Mouse (Mus musculus) adrenal gland, adult 2 months (tissue): ENCODE data around the gene Pde3b. TPM values are rescaled to one million over a fixed set of nuclear protein-coding genes. Genes with fewer than 3 reads are reported as not detected.
A peak's percentile ranks its signal among the peaks of the same experiment; 100 is the strongest.
"Not testable (repeated sequence)": the region's sequence is repeated elsewhere in the genome, so short reads cannot be mapped to it uniquely, and the experiment has no call there.

Experiments
- DNase-seq: peaks from one replicate; pipeline ENCODE4 v3.0.0; 2021
- long read RNA-seq: library from polyadenylated mRNA; stranded (forward); transcript quantifications from one replicate; pipeline ENCODE4 v2.0.0, GENCODE M21; 2021
- polyA plus RNA-seq: library from polyadenylated mRNA; depleted of rRNA; stranded (reverse); fragments of >200 nt; gene quantifications from 2 replicates; pipeline ENCODE4 v1.2.3, GENCODE M21; 2012; rRNA removed
- total RNA-seq, 2 experiments: library from RNA; stranded (reverse); gene quantifications; 2 replicates each; pipeline ENCODE4 v1.2.3; 2021

The Pde3b gene
- total RNA-seq (10 to 100 TPM; 46.7 to 74.0 TPM), polyA plus RNA-seq (9.4 and 31.7 TPM in 2 replicates)
- long read RNA-seq, full-length matches to known transcripts = 11 of 29 reads
- long read RNA-seq, partial matches to known transcripts = 15 of 29 reads
- long read RNA-seq, other reads (novel, unspliced or antisense) = 3 of 29 reads

DNA sequence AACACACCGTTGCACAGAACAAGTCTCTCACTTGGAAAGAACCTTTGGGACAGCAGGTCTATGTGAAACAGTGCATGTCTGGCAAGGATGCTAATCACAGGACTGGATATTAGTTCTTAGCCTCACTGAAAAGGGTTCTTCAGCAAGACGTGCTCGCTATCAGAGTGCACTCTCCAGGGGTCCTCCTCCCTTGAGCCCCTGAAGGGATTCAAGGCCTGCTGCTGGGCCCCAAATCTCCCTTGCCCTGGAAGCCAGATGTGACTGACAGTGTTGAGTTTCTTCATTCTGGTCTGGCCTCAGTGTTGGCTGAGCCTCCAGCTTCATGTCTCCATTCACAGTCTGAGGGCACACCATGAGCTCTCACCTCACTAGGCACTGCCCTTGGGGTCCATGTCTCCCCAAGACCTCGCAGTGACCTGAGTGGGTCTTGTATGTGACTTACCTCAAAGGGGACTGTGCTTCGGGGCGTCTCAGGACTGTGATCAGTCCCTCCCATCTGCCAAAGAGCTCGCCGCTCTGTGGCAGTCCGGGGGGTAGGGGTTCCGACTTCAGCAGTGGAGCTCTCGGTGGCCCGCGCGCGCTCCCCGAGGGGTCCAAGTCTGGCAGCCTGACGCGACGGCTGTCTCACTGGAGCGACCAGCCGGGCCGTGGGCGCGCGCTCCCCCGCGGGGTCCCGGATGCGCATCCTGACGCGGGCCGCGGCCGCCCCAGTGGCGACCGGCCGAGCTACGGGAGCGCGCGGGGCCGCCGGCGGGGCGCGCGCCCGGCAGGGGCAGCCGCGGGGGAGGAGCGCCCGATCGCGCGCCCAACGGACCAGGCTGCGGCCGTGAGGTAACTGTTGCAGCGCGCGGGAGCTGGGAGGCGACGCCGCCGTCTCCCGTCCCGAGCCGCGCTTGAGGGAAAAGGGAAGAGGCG, at the start of gene Pde3b:
Gene Pde3b (plus strand): TSS at position 861 of the 915 bp plus-strand sequence.
- DNase-seq = peak; percentile 81

DNA sequence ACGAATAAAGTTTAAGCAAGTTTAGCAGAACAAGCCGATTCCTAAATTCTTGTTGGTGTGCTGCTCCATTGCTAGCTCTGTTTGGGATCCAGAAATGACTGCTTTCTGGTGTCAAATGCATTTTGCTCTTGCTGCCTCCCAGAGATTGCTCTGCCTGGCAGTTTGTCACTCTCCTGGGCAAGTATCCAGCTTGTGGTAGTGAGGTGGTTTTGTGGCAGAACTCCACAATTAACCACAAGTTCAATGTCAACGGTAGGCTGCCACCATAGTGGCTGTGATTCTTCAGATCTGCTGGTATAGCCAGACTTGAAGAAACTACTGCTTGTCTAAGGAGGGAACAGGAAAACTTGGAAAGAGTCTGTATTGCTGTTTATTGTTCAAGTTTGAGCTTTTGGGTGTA, 13.0 kb upstream of the Pde3b start:
- peak; percentile 52 for DNase-seq

DNA sequence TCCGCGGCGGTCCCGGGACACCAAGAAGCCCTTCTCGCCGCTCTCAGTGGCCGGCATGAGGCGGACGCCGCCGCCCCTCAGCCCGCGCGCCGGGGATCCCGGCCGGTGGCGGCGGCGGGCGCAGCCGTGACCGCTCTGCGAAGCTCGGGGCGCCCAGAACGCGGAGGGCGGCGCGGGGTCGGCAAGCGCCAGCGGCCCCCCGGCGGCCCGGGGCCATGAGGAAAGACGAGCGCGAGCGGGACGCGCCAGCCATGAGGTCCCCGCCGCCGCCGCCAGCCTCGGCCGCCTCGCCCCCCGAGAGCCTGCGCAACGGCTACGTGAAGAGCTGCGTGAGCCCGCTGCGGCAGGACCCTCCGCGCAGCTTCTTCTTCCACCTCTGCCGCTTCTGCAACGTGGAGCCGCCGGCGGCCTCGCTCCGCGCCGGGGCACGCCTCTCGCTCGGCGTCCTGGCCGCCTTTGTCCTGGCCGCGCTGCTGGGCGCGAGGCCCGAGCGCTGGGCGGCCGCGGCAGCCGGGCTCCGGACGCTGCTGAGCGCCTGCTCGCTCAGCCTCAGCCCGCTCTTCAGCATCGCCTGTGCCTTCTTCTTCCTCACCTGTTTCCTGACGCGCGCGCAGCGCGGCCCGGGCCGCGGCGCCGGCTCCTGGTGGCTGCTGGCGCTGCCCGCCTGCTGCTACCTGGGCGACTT, 397 bp downstream of the Pde3b start:
- DNase-seq = peak; percentile 59

DNA sequence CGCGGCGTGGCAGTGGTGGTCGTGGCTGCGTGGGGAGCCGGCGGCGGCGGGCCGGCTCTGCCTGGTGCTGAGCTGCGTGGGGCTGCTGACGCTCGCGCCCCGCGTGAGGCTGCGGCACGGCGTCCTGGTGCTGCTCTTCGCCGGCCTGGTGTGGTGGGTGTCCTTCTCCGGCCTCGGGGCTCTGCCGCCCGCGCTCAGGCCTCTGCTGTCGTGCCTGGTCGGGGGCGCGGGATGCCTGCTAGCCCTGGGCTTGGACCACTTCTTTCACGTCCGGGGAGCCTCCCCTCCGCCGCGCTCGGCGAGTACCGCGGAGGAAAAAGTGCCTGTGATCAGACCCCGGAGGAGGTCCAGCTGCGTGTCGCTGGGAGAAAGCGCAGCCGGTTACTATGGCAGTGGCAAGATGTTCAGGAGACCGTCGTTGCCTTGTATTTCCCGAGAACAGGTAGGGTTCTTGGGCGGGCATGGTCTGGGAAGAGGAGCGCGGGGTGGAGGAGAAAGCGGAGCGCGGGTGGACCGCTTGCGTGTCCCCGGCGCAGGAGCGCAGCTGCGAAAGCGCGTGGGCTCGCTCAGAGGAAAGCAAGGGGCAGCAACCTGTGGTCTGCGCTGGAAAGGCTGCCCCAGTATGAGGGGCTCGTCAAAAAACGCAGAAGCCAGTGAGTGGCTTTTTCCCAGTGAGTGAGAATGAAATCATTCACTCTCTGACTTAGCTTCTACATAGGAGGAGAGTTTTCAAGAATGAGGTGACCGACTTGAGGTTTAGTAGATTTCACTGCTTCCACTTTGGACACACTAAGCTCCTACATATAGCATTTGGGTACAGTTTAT, 1.2 kb downstream of the Pde3b start:
- peak; percentile 39 for DNase-seq

DNA sequence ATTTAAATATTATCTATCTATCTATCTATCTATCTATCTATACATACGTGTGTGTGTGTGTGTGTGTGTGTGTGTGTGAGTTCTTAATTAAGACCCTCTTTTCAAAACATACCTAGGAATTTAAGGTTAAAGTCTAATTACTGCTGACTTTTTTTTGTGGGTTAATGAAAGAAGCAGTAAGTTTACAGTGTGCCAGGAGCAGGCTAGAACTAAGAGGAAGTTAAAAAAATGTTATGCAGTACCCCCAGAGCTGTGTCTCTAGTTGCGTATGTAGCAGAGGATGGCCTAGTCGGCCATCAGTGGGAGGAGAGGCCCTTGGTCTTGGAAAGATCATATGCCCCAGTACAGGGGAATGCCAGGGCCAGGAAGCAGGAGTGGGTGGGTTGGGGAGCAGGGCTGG, 4.2 kb downstream of the Pde3b start:
- DNase-seq = not testable (repeated sequence)

DNA sequence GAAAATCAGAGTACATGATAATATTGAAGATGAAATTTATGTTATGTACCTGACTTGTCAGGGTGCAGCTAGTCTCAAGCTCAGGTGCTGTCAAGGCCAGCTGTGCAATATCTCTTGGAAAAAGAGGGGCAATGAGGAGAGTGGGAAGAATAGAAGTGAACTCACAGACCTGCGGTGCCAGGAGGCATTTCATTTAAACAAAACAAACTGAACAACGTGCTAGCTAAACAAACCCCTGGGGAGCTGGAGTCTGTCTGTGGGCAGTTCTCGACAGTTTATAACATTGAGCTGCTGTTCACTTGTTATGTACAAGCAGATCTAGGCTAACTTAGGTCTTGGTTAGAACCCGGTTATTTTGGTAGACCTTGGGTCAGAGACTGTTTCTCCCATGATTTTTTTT, 5.8 kb downstream of the Pde3b start:
- no peak for DNase-seq

DNA sequence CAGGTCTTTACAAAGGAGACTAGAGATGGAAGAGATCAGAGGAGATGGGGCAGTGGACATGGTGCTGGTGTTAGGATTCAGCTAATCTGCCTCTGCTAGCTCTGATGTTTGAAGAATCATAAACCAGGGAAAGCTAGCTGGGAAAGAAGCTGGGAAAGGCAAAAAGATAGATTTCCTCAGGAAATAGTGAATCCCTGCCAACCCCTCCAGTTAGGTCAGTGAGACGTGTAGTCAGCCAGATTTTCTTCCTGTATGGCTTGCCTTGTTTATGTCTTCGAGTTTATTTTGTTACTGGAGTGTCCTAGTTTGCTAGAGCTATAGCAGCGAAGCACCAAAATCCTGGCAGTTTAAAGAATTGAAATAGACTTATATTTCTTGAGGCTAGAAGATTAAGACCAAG, 7.1 kb downstream of the Pde3b start:
- DNase-seq = no peak

DNA sequence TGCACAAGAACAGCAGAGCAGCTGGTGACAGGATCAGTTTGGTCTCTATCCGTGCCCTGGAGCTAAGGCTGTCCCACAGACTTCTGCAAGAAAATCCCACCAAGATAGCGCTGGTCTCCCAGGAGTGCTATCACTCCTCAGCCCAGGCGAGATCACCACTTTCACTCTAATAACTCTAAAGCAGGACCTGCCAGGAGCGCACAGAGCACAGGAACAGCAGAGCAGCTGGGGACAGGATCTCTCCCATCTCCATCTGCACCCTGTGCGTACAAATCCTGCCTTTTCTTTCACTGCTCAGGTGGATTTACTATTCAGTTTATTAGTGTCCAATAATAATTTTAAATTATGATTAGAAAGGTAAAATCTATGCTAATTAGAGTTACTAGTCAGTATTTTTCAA, 14.7 kb downstream of the Pde3b start:
- no peak for DNase-seq

DNA sequence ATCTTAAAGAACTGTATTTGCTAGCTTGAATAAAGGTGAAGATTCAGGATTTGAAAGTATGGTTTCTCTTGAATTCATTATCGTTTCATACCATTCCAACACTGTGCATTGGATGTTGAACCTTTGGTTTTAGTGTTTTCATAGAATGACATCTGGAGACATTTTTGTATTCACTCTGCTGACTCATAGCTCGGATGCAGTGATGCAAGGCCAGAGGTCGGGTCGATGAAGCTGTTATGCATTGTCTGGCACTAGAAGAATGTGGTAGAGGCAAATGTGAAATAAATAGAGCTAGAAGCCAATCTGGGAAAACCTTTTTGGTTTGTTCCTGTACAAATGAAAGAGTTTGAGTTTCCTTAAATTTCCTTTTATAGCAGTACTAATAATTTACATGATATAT, 16.9 kb downstream of the Pde3b start:
- DNase-seq = no peak

DNA sequence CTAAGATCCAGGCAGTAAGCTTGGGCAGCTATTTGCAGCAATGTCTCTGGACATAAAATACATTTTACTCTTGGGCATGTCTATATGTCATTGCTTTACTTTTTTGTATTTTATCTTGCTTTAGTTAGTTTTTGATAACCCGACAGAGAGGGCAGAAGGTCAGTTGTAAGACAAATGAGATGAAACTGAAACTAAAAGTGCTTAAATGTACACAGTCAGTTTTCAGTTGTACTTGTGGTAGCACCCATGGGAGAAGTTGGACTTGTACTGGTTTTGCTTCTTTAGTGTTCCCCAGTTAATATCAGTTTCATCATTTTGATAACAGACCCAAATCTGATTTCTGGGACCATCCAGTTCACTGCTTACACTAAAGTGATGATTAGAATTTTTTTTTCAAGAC, 24.6 kb downstream of the Pde3b start:
- DNase-seq = no peak

DNA sequence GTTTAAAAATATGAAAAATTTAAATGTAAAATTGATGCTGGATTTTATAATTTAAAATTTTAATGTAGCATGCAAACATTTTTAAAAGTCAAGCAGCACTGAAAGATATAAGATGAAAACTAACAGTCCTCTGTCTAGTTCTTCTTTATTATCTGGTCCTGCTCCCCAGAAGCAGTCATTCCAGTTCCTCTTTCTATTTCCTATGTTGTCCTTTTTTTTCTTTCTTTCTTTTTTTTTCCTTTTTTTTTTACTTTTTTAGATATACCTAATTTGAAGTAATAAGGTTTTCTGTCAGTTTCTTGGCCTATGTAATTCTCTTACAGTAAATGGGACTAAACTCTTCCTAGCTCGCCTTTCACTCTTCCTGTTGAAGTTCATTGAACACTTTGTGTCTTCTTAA, 25.4 kb downstream of the Pde3b start:
- DNase-seq = no peak

DNA sequence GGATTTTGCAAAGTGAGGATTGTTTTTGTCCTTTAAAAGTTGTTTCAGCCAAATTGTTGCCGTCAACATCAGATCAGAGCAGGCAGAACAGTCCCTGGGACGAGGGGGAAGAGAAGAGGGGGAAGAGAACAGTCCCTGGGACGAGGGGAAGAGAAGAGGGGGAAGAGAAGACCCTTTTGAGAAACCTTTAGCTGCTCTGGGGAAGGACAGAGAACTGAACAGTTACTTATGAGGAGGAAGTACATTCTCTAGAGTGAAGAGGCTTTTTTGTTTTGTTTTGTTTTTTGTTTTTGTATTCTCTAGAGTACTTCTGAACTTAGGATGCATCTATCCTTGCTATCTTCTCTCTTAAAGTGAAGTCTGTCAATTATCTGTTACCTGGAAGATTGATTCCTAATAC, 37.8 kb downstream of the Pde3b start:
- no peak for DNase-seq

DNA sequence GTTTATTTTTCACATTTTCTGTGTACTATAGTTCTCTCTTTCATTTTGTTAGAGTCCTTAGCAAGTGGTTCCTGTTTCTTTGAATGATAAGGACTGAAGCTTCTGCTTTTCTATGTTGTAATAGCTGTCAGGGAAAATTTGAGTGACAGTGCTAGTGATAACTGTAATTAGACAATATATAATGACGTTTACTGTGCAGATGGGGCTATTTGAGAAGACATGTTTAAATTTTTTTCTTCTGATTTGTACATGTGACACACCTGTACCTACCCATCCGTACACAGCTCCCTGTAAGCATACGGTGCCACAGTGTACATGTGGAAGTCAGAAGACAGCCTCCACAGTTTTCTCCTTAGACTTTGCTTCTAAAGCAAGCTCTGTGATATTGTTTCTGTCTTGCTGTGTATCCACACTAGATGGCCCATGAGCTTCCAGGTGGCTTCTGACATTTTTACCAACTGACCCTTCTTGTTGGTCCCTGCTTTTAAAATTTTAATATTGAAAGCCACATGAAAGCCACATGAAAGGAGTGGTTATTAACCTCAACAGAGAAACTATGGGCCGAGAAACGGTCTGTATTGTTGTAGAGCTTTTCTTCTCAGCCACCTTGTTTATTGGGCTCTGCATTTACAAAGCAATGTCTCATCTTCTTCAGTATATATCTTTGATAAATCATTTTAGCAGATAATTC, 38.4 kb downstream of the Pde3b start:
- no peak for DNase-seq

DNA sequence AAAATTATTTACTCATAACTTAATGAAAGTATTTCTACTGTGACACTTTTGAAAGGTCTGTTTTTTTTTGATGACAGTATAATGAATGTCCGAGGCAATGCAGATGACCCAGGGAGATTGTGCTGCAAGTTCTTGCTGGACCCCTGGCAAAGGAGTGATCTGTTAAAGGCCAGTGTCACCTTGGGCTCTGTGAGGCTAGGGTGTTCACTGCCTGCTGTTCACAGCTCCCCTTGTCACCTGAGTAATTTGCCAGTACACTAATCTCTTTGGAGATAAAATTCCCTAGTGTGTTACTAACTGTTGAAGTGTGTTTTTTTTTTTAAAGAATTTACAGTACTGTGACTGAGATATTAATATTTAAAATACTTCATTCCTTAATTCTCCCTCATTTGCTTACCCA, 39.8 kb downstream of the Pde3b start:
- DNase-seq = no peak

DNA sequence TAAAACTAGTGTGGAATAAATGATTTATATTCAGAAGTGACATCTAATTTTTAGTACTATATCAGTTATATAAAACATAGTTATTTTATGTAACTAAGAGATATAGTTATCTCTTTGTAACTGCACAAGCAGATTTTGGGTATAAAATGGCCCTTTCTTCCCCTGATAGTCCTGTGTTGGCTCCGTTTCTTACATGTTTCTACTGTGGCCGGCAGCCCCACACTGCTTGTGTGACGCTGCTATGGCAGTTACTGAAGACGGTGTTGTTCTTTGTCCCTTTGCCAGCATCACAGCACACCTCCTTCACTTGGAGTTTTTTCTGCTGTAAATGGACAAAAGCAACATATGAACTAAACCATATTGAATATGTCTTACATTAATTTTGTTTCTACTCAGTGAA, 41.8 kb downstream of the Pde3b start:
- DNase-seq = no peak

DNA sequence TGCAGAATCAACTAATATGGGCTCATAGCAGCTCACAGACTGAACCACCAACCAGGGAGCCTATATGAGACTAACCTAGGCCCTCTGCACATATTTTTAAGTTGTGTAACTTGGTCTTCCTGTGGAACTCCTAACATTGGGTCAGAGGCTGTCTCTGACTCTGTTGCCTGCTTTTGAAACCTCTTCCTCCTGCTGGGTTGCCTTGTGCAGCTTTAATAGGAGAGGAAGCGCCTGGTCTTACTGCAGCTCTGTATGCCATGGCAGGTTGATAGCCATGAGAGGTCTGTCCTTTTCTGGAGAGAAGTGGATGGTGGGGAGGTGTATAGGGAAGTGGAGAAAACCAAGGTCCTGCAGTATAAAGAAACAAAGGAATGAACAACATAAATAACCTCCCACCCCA, 44.8 kb downstream of the Pde3b start:
- DNase-seq = no peak

DNA sequence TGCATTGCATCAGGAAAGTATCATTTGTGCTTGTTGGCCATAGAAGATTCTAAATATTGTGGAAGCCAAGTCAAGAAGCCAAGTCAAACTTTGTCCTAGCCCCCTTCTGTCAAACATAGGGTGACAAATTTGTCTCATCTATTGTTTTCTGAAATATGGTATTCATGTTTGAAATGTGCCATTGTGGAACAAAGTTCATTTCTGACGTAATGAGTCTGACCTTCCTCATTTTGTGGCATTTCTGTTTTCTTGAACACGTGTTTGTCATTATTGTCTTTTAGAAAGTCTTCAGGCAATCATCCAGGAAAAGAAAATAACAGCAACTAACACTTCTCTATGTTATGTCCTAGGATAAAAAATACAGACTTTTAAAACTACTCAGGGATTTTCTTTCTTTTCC, 46.6 kb downstream of the Pde3b start:
- no peak for DNase-seq

DNA sequence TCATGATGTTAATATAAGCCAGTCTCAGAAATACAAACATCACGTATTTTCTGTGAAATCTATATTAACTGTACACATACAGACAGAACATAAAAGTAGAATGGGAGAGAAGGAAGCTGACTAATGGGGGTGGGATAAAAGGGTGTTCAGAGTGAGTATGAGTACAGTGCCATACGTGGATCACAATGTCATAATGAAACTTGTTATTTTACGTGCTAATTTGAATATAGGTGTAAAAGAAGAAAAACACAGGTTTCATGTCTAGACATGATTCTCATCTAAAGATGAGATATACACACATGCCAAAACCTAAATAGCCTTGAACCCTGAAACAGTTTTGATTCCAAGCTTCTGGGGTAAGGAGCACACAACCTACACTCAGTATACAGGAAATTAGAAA, 51.3 kb downstream of the Pde3b start:
- no peak for DNase-seq

DNA sequence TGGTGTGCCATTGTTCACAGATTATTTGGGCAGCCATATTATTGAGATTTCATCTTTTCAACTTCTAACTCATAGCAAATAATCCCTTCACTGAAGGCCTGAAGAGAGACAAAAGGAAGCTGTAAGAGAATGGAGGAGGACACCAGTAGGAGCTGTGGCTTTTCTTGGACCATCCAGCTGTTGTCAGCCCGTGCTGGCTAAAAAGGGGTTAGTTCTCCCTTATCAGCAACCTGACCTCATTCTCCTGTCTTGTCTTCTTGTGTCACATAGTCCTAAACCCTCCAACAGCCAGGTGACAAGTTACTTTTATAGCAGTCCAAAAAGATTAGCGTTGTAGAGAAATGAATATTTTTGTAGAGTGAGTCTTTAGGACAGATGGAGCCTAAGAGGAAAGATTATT, 57.4 kb downstream of the Pde3b start:
- DNase-seq = no peak

DNA sequence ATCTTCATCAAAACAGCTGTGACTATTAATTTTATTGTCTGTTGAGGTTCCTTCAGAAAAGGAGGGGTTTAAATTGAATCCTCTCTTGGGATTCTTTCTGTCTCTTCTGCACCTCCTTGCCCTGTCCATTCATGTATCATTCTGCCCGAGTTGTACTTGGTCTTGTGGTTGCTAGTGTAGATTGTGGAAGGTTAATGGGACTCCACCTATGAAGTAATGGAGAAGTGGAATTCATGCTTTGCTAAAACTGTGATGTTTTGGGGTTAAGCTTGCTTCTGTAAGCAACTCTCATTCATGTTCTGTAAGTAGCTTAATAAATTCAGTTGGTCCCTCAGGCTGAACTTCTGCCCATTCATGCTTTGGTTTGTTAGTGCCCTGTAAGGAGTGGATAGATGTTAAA, 59.8 kb downstream of the Pde3b start:
- no peak for DNase-seq

DNA sequence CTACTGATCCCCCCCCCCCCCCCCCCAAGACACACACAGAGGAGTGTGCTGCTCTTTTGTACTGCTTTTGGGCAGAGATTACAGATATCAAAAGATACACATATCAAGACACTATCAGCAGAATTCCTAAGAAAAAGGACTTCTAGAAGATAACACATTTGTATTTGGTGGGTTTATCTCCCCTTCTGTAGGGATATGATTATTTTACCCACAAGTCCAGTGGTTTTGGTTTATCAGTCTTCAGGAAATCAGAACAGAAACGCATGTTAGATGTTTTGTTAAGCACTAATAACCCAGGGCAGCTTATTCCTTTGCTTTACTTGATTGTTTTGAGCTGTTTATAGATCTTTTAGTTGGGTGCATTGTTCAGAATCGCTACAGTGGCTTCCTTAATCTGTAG, 62.8 kb downstream of the Pde3b start:
- no peak for DNase-seq

DNA sequence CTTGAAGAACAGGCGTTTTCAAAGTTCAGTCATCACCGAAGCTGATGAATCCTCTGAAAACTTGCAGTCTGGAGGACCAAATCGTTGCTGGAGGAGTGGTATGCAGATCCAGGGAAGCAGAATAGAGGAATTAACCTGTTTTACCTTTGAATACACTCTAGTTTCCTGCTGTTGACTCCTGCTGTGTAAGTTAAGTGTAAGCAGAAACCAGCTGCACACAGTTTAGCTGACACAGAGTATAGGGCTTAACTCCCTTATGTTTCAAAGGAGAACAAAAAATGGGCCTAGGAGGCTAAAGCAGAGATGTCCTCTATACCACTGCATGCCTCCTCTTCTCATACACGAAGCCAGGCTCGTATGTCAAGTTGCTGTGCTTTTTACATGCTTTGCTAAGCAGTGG, 63.8 kb downstream of the Pde3b start:
- DNase-seq = no peak
